Mouse (Mus musculus): ENCODE data around the gene Abcc8. TPM values are rescaled to one million over a fixed set of nuclear protein-coding genes. Genes with fewer than 3 reads are reported as not detected.

Abcc8 gene
- polyA plus RNA-seq, 1 experiment from 2014 or later, result 7.1 TPM

DNA sequence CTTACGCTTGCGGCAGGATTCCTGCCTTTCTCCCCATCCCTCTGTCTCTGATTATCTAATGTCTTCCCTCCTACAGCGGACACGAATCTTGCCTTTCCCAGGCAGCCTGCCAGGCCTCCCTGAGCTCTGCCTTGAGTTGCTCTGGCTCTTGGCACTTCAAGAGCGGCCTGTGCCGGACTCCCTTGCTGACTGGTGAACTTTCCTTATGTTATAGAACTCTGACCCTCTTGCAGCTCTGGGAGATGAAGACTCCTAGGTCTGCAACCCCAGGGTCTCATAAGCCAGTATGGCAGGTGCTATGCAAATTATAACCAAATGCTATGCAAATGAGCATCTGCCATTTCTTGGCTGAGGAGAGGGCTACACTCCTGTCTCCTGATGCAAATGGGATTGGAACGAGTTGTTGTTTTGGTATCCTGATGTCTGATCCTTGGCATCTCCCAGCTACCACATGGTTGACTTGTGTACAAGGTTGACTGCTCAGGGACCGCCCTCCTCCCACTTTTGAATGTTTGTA is 76.7 kb downstream of the Abcc8 start:
- Histone ChIP-seq H3K27ac (peak overlapping the region; percentile 71), H3K4me3 (no peak overlapping the region), H3K9ac (no peak overlapping the region), H3K36me3 (no peaks in the 10 kb centered on the region), H3K4me1 (replicated peaks) (peaks cover 34% of the 10 kb centered on the region), H3K9me3 (no peaks in the 10 kb centered on the region), H3K4me2 (no peak overlapping the region), H3K27me3 (peaks cover 11% of the 10 kb centered on the region; the same call in 1 of the 2 replicates)
- no peak for ATAC-seq (ENCODE audit: low FRiP score)
- WGBS, result 55% methylated on average over 8 of the region's 8 CpGs

DNA sequence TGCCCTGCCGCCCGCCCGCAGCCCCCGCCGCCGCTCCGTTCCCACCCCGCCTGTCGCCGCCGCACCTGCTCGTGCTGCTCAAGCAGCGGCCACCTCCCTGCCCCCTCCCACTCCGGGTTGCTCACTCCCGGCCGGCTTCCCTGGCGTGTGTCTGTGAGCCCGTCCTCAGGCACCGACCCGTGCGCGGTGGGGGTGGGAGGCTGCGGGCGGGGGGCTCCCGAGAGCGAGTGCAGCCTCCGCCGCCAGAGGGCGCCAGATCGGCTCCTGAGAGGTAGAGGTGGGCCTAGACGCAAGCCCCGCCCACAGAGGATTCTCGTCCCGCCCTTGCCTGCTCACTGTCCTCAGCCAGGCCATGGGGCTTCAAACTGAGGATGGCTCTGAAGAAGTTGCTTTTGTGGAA is 79.3 kb downstream of the Abcc8 start, which contains the start of gene Kcnj11:
TSS of gene Kcnj11 (minus strand) at position 202 of the 400 bp plus-strand sequence.
- H3K9me3 ChIP-seq, result no peaks in the 10 kb centered on the region
- H3K4me1 ChIP-seq (replicated peaks), result peaks cover 49% of the 10 kb centered on the region
- peak; percentile 77 for ATAC-seq (ENCODE audit: low FRiP score)
- H3K27ac ChIP-seq, result no peak within 1 kb of the TSS
- H3K9ac ChIP-seq, result peak within 1 kb of the TSS; percentile 84
- peak within 1 kb of the TSS; percentile 59 for H3K4me3 ChIP-seq
- no peaks in the 10 kb centered on the region for H3K36me3 ChIP-seq
- peak within 1 kb of the TSS; percentile 72 for H3K4me2 ChIP-seq
- H3K27me3 ChIP-seq, result peaks cover 12% of the 10 kb centered on the region
- under 1% methylated on average over 34 of the region's 34 CpGs for WGBS

DNA sequence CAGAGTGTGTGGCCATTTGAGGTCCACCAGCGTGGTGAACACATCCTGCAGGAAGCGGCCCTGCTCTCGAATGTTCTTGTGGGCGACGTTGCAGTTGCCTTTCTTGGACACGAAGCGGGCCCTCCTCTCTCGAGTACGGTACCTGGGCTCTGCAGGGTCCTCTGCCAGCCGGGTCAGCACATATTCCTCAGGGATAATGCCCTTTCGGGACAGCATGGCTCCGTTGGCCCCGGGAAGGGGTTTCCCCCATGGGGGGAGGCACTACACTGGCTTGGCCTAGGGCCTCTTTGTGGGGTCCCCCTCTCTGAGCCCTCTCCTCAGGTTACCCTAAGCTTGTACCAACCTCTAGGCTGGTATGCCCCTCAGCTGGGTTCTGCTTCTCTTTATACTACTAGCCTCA is 80.2 kb downstream of the Abcc8 start:
- peaks cover 21% of the 10 kb centered on the region for H3K27me3 ChIP-seq
- peaks cover 47% of the 10 kb centered on the region for H3K4me1 ChIP-seq (replicated peaks)
- peak; percentile 3; the same call in 1 of the 2 replicates for ATAC-seq (ENCODE audit: low FRiP score)
- H3K27ac ChIP-seq, result no peak overlapping the region
- H3K36me3 ChIP-seq, result no peaks in the 10 kb centered on the region
- peak overlapping the region; percentile 59 for H3K4me3 ChIP-seq
- WGBS, result 83% methylated on average over 13 of the region's 13 CpGs
- no peaks in the 10 kb centered on the region for H3K9me3 ChIP-seq
- peak overlapping the region; percentile 72 for H3K4me2 ChIP-seq
- peak overlapping the region; percentile 84; the same call in 1 of the 2 replicates for H3K9ac ChIP-seq

DNA sequence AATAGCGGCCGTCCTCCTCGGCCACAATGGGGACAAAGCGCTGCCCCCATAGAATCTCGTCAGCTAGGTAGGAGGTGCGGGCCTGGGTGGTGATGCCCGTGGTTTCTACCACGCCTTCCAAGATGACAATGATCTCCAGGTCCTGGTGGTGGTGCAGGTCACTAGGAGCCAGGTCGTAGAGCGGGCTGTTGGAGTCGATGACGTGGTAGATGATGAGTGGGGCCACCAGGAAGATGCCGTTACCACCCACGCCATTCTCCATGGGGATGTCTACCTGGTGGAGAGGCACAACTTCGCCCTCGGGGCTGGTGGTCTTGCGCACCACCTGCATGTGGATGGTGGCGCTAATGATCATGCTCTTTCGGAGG is 80.9 kb downstream of the Abcc8 start:
- Histone ChIP-seq H3K27ac (no peak overlapping the region), H3K9ac (no peak overlapping the region), H3K27me3 (peaks cover 22% of the 10 kb centered on the region), H3K4me3 (no peak overlapping the region), H3K4me1 (replicated peaks) (peaks cover 41% of the 10 kb centered on the region), H3K36me3 (no peaks in the 10 kb centered on the region), H3K9me3 (no peaks in the 10 kb centered on the region), H3K4me2 (no peak overlapping the region)
- WGBS, result 97% methylated on average over 19 of the region's 19 CpGs
- ATAC-seq (ENCODE audit: low FRiP score), result no peak

DNA sequence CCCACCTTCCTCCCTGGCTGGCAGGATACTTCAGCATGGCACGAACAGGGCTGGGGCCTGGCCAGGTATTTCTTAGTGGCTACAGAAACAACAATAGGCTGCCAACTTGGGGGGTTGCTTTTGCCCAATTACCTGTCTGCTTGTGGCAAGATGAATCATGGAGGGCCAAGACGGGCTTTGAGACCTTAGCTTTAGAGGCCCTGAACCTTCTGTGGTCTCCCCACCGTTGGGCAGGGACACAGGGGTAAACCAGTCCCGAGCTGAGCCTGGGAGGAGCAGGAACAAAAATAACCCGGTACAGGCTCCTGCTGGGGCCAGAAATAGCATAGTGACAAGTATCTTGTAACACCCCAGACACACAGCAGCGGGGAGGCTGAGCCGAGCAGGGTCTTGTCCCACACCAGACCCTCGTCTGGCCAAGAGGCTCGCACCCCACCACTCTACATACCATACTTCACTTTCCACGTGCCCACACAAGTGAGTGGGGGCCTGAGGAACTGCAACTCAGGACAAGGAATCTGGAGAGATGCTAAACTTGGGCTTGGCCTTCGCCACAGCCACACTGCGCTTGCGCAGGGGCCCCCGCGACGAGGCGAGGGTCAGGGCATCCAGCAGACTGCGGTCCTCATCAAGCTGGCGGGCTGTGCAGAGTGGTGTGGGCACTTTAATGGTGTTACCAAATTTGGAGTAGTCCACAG is 81.5 kb downstream of the Abcc8 start:
- Histone ChIP-seq H3K36me3 (no peaks in the 10 kb centered on the region), H3K9me3 (no peaks in the 10 kb centered on the region), H3K4me1 (replicated peaks) (peaks cover 36% of the 10 kb centered on the region), H3K9ac (peak overlapping the region; percentile 49; the same call in 1 of the 2 replicates), H3K27ac (no peak overlapping the region), H3K4me2 (peak overlapping the region; percentile 15; the same call in 1 of the 2 replicates), H3K27me3 (peaks cover 25% of the 10 kb centered on the region), H3K4me3 (no peak overlapping the region)
- ATAC-seq (ENCODE audit: low FRiP score), result no peak
- 81% methylated on average over 19 of the region's 19 CpGs for WGBS

DNA sequence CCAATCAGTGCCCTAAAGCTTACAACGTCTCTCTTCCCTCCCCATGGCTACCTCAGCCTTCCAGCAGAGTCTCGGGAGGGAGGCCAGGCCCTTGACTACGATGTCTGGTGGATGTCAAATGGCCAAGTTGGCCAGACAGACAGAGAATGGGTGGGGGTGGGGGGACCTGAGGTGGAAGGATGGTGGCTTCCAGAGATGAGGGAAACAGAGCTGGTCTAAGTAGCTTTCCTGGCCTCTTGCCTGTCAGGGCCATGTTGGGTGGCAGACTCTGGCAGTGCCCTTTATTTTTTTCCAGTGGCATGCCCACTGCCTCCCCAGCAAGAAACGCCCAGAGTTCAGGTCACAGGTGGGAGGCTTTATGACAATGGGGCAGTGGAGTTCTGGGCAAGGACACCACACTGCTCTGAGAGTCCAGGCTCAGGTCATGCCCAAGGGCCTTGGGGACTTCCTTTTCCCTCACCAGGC is 82.5 kb downstream of the Abcc8 start:
- Histone ChIP-seq H3K36me3 (no peaks in the 10 kb centered on the region), H3K27me3 (peaks cover 28% of the 10 kb centered on the region), H3K9ac (peak overlapping the region; percentile 39; the same call in 1 of the 2 replicates), H3K27ac (no peak overlapping the region), H3K4me2 (peak overlapping the region; percentile 15; the same call in 1 of the 2 replicates), H3K4me1 (replicated peaks) (peaks cover 35% of the 10 kb centered on the region), H3K4me3 (no peak overlapping the region), H3K9me3 (no peaks in the 10 kb centered on the region)
- no peak for ATAC-seq (ENCODE audit: low FRiP score)
- WGBS, result 85% methylated on average over 4 of the region's 4 CpGs

DNA sequence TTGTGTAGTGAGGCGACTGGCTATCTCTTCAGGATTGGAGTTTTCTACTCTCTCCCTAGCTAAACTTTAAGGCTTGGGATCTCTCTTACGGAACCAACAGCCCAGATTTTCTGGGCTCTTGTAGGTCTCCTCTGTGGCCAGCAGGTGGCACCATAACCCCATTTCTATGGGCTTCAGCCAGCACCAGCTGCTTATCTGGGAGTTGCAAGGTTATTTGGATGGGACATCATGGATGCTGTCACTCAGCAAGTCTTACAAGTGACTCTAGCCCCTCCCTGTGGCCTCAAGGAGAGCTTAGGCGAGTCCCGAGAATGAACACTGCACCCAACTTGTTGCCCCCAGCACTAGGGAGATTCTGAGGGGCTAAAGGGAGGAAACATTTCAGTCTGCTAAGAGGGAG is 83.7 kb downstream of the Abcc8 start:
- H3K9ac ChIP-seq, result no peak overlapping the region
- peaks cover 35% of the 10 kb centered on the region for H3K4me1 ChIP-seq (replicated peaks)
- H3K27ac ChIP-seq, result no peak overlapping the region
- no peak overlapping the region for H3K4me3 ChIP-seq
- H3K9me3 ChIP-seq, result no peaks in the 10 kb centered on the region
- no peak; the same call in 1 of the 2 replicates for ATAC-seq (ENCODE audit: low FRiP score)
- H3K27me3 ChIP-seq, result peaks cover 28% of the 10 kb centered on the region
- WGBS, result 2% methylated on average over 4 of the region's 4 CpGs
- H3K36me3 ChIP-seq, result no peaks in the 10 kb centered on the region
- no peak overlapping the region for H3K4me2 ChIP-seq

DNA sequence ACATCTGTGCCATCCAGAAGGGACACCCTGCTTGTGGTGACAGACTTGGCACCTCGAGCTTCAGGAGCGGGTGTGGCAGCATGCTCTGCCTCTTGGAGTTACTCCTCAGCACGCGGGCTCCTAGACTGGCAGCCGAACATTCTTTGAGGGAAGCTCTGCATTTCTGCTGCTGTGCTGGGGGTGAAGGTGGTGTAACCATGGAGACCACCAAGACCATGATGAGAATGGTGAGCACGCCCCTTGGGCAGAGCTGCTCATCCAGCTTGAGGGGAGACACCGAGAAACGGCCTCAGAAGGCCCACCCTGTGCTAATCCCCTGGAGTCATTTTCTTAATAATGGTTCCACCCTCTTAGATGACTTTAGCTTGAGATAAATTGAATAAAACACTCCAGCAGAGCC is 87.0 kb downstream of the Abcc8 start:
- peaks cover 11% of the 10 kb centered on the region for H3K9me3 ChIP-seq
- no peaks in the 10 kb centered on the region for H3K36me3 ChIP-seq
- no peak for ATAC-seq (ENCODE audit: low FRiP score)
- peaks cover 19% of the 10 kb centered on the region for H3K4me1 ChIP-seq (replicated peaks)
- H3K9ac ChIP-seq, result no peak overlapping the region
- no peak overlapping the region for H3K27ac ChIP-seq
- 15% methylated on average over 8 of the region's 8 CpGs for WGBS
- H3K4me3 ChIP-seq, result no peak overlapping the region
- H3K4me2 ChIP-seq, result no peak overlapping the region
- H3K27me3 ChIP-seq, result peaks cover 19% of the 10 kb centered on the region

DNA sequence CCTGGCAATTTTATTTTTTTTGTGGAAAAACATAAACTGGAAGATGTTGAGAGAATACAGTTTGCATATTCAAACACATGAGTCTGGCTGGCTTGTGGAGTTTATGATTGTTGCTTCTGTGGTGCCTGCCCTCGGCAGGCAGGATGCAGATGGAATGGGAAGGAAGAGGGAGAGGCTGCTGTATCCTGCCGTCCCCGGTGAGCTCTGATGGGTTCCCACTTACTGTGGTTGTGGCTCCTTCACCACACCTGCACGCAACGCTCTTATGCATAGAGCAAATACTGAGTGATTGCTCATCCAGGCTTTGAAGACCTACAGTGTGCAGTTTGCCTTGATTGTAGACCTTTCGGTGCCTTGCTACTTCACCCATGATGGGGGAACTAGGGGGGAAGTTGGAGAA is 91.6 kb downstream of the Abcc8 start:
- Histone ChIP-seq H3K4me3 (no peak overlapping the region), H3K36me3 (peaks cover 23% of the 10 kb centered on the region), H3K27me3 (peaks cover 1% of the 10 kb centered on the region; the same call in 1 of the 2 replicates), H3K4me2 (no peak overlapping the region), H3K4me1 (replicated peaks) (peaks cover 14% of the 10 kb centered on the region; the same call in 1 of the 2 replicates), H3K27ac (no peak overlapping the region), H3K9ac (no peak overlapping the region), H3K9me3 (peaks cover 11% of the 10 kb centered on the region)
- WGBS, result 93% methylated on average over 6 of the region's 6 CpGs
- no peak for ATAC-seq (ENCODE audit: low FRiP score)

DNA sequence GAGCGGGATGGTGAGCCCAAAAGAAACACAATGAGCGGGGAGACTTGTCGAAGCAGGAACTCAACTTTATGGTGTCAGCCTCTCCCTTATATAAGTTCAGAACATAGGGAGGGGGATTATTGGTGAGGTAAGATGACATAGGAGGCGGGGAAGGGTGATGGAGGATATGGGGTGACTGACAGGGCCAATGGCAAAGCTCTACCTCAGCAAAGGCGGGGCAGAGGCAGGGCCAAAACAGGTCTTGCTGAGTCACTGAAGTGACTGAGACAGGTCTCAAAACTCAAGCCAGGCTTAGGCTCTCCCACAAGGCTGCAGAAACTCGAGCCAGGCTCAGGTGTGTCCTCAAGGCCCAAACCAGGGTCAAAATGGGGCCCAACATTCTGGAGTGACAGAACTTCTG is 93.5 kb downstream of the Abcc8 start:
- 0 out of 2 replicates have a peak, but pooled peaks cover 8% of the 10 kb centered on the region for H3K4me1 ChIP-seq (replicated peaks)
- H3K36me3 ChIP-seq, result peaks cover 42% of the 10 kb centered on the region
- H3K9me3 ChIP-seq, result peaks cover 11% of the 10 kb centered on the region
- no peak for ATAC-seq (ENCODE audit: low FRiP score)
- no peak overlapping the region for H3K9ac ChIP-seq
- H3K27me3 ChIP-seq, result no peaks in the 10 kb centered on the region
- no peak overlapping the region for H3K4me3 ChIP-seq
- H3K4me2 ChIP-seq, result no peak overlapping the region
- WGBS, result 91% methylated on average over 6 of the region's 6 CpGs
- H3K27ac ChIP-seq, result no peak overlapping the region

DNA sequence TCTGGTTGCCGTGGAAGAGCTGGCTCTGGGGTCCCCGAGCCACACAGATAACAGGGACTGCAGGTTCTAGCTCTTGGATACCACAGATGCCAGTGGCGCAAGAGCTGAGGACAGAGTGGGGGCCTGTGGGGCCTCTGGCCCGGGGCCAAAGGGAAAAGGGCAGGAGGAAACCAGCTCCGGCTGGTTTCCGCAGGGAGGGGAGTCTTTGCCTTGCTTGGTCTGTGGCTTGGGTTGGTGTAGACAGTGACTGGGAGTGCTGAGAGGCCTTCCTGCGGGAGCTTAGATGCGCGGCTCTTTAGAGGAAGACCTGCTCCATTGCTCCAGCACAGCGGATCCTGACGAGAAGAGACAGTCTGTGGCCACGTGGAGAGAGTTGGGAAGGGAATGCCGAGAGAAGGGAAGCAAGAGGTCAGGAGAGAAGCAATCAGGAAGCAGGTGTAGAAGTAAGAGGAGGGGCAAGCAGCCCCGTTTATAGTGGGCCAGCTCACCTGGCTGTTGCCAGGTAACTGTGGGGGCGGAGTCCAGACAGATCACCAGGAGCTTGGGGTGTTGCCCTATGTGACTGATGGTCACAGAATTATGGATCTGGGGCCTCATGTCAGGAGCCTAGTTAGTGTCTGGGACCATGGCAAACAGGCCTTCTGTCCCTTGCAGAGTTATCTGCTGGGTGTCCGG is 94.9 kb downstream of the Abcc8 start:
- Histone ChIP-seq H3K4me3 (no peak overlapping the region), H3K4me1 (replicated peaks) (0 out of 2 replicates have a peak, but pooled peaks cover 8% of the 10 kb centered on the region), H3K36me3 (peaks cover 56% of the 10 kb centered on the region), H3K27me3 (no peaks in the 10 kb centered on the region), H3K9ac (no peak overlapping the region), H3K27ac (0 out of 2 replicates have a peak overlapping the region, but pooled peaks have one; percentile 35), H3K4me2 (no peak overlapping the region), H3K9me3 (peaks cover 11% of the 10 kb centered on the region)
- ATAC-seq (ENCODE audit: low FRiP score), result no peak
- WGBS, result 72% methylated on average over 16 of the region's 16 CpGs

DNA sequence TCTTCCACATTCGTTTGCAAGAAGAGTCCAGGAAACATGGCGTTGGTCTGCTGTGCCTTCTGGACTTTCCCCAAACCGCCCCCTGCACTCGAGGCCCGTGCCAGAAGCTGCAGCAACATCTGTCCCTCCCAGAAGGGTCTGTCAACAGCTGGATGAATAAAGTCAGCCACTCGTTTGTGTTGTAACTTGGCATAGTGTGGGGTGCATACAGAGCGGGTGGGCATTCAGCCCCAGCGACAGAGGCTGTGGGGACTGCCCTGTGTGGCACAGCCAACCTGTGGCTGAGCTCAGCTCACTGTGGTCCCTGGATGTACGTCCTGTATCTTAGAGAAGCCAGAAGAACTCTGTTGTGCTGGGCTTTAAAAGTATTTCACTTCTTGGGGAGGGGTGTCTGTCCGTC is 95.8 kb downstream of the Abcc8 start:
- H3K27me3 ChIP-seq, result no peaks in the 10 kb centered on the region
- 0 out of 2 replicates have a peak, but pooled peaks cover 8% of the 10 kb centered on the region for H3K4me1 ChIP-seq (replicated peaks)
- ATAC-seq (ENCODE audit: low FRiP score), result no peak
- H3K4me2 ChIP-seq, result no peak overlapping the region
- no peak overlapping the region for H3K27ac ChIP-seq
- no peak overlapping the region for H3K4me3 ChIP-seq
- H3K9ac ChIP-seq, result no peak overlapping the region
- H3K36me3 ChIP-seq, result peaks cover 65% of the 10 kb centered on the region
- WGBS, result 90% methylated on average over 10 of the region's 10 CpGs
- H3K9me3 ChIP-seq, result peaks cover 7% of the 10 kb centered on the region
